Mouse (Mus musculus): ENCODE measurements around the gene Thoc6. TPM values are rescaled to one million over a fixed set of nuclear protein-coding genes. Genes with fewer than 3 reads are reported as not detected.

Thoc6 gene
- total and polyA plus RNA-seq, 3 experiments, result 9.6 to 15.3 (median 9.7) TPM

- intact Hi-C loops (cut with DNase I), result loop anchor here (2.0 kb wide), 1 partner anchor 45 kb away; the partner anchor contains the start of gene Bicdl2
- H3K27me3 ChIP-seq (ENCODE audit: control insufficient read depth, insufficient read depth, low read length), result no peaks in the 10 kb centered on the region
- TF ChIP-seq CTCF (IDR thresholded peaks at IDR 0.05) (peak; percentile 96), EP300 (IDR thresholded peaks at IDR 0.05; ENCODE audit: insufficient read depth, low read depth, low read length) (no peak)
These were observed 32.5 kb upstream of the Thoc6 start for GRCm38 (mm10) chr17:23706212-23706611.

GRCm38 (mm10) chr17:23705525-23706104 is 31.9 kb upstream of the Thoc6 start:
- TF ChIP-seq CTCF (IDR thresholded peaks at IDR 0.05) (no peak), POLR2A (IDR thresholded peaks at IDR 0.05; ENCODE audit: insufficient read depth, low read depth, low read length) (no peak), EP300 (IDR thresholded peaks at IDR 0.05; ENCODE audit: insufficient read depth, low read depth, low read length) (no peak)
- Histone ChIP-seq H3K27me3 (ENCODE audit: control insufficient read depth, insufficient read depth, low read length) (no peaks in the 10 kb centered on the region), H3K4me3 (no peak overlapping the region), H3K36me3 (ENCODE audit: control insufficient read depth, insufficient read depth, low read length) (no peaks in the 10 kb centered on the region), H3K9ac (ENCODE audit: low read depth, low read length) (no peak overlapping the region), H3K79me2 (replicated peaks; ENCODE audit: control insufficient read depth, insufficient read depth, low read length) (no peaks in the 10 kb centered on the region), H3K27ac (no peak overlapping the region), H3K4me1 (ENCODE audit: control insufficient read depth, insufficient read depth, low read length) (no peaks in the 10 kb centered on the region)
- WGBS, result 83% methylated on average over 7 of the region's 7 CpGs
- intact Hi-C loops (cut with DNase I), result loop anchor here (2.0 kb wide), 2 partner anchors 45 to 135 kb away; partner anchors contain the start of gene Bicdl2
- no peak for DNase-seq

More at GRCm38 (mm10) chr17:23706212-23706611, 32.5 kb upstream of the Thoc6 start:
- H3K4me3 ChIP-seq, result no peak overlapping the region
- 4% methylated on average over 3 of the region's 3 CpGs for WGBS
- no peaks in the 10 kb centered on the region for H3K36me3 ChIP-seq (ENCODE audit: control insufficient read depth, insufficient read depth, low read length)
- no peaks in the 10 kb centered on the region for H3K4me1 ChIP-seq (ENCODE audit: control insufficient read depth, insufficient read depth, low read length)
- H3K9ac ChIP-seq (ENCODE audit: low read depth, low read length), result no peak overlapping the region
- no peak overlapping the region for H3K27ac ChIP-seq
- H3K79me2 ChIP-seq (replicated peaks; ENCODE audit: control insufficient read depth, insufficient read depth, low read length), result no peaks in the 10 kb centered on the region
- DNase-seq, result peak; percentile 64 to 81

GRCm38 (mm10) chr17:23704741-23705140 is 31.1 kb upstream of the Thoc6 start:
- intact Hi-C loops (cut with DNase I), result loop anchor here (2.0 kb wide), 1 partner anchor 134 kb away; no protein-coding TSS in a partner anchor
- H3K9ac ChIP-seq (ENCODE audit: low read depth, low read length), result no peak overlapping the region
- WGBS, result 44% methylated on average over 7 of the region's 7 CpGs
- H3K27ac ChIP-seq, result no peak overlapping the region
- no peak overlapping the region for H3K4me3 ChIP-seq
- no peak for DNase-seq
- H3K27me3 ChIP-seq (ENCODE audit: control insufficient read depth, insufficient read depth, low read length), result no peaks in the 10 kb centered on the region
- H3K79me2 ChIP-seq (replicated peaks; ENCODE audit: control insufficient read depth, insufficient read depth, low read length), result no peaks in the 10 kb centered on the region
- peaks cover 2% of the 10 kb centered on the region; the same call in 1 of the 2 replicates for H3K4me1 ChIP-seq (ENCODE audit: control insufficient read depth, insufficient read depth, low read length)
- TF ChIP-seq EP300 (IDR thresholded peaks at IDR 0.05; ENCODE audit: insufficient read depth, low read depth, low read length) (no peak), CTCF (IDR thresholded peaks at IDR 0.05) (no peak), POLR2A (IDR thresholded peaks at IDR 0.05; ENCODE audit: insufficient read depth, low read depth, low read length) (no peak)
- H3K36me3 ChIP-seq (ENCODE audit: control insufficient read depth, insufficient read depth, low read length), result no peaks in the 10 kb centered on the region

- Histone ChIP-seq H3K4me1 (ENCODE audit: control insufficient read depth, insufficient read depth, low read length) (peaks cover 2% of the 10 kb centered on the region; the same call in 1 of the 2 replicates), H3K27ac (no peak overlapping the region), H3K36me3 (ENCODE audit: control insufficient read depth, insufficient read depth, low read length) (no peaks in the 10 kb centered on the region), H3K27me3 (ENCODE audit: control insufficient read depth, insufficient read depth, low read length) (no peaks in the 10 kb centered on the region), H3K4me3 (no peak overlapping the region), H3K9ac (ENCODE audit: low read depth, low read length) (no peak overlapping the region), H3K79me2 (replicated peaks; ENCODE audit: control insufficient read depth, insufficient read depth, low read length) (no peaks in the 10 kb centered on the region)
- TF ChIP-seq CTCF (IDR thresholded peaks at IDR 0.05), result no peak
- no peak for TF ChIP-seq POLR2A (IDR thresholded peaks at IDR 0.05; ENCODE audit: insufficient read depth, low read depth, low read length)
- TF ChIP-seq EP300 (IDR thresholded peaks at IDR 0.05; ENCODE audit: insufficient read depth, low read depth, low read length), result no peak
- intact Hi-C loops (cut with DNase I), result loop anchor here (2.0 kb wide), 1 partner anchor 72 kb away; no protein-coding TSS in a partner anchor
- DNase-seq, result no peak
- WGBS, result 79% methylated on average over 9 of the region's 9 CpGs
These were observed 29.6 kb upstream of the Thoc6 start for GRCm38 (mm10) chr17:23703301-23703700.

- under 1% methylated on average over 28 of the region's 28 CpGs for WGBS
- intact Hi-C loops (cut with DNase I), result no loop called here
- TF ChIP-seq CTCF (IDR thresholded peaks at IDR 0.05), result peak; percentile 91
- 0 out of 2 replicates have a peak, but pooled peaks have one; percentile 42 for TF ChIP-seq EP300 (IDR thresholded peaks at IDR 0.05; ENCODE audit: insufficient read depth, low read depth, low read length)
- peak; percentile 41; the same call in 1 of the 2 replicates for TF ChIP-seq POLR2A (IDR thresholded peaks at IDR 0.05; ENCODE audit: insufficient read depth, low read depth, low read length)
- DNase-seq, result peak; percentile 85 to 92
- Histone ChIP-seq H3K4me1 (ENCODE audit: control insufficient read depth, insufficient read depth, low read length) (peaks cover 2% of the 10 kb centered on the region; the same call in 1 of the 2 replicates), H3K36me3 (ENCODE audit: control insufficient read depth, insufficient read depth, low read length) (no peaks in the 10 kb centered on the region), H3K9ac (ENCODE audit: low read depth, low read length) (peak overlapping the region; percentile 76), H3K79me2 (replicated peaks; ENCODE audit: control insufficient read depth, insufficient read depth, low read length) (no peaks in the 10 kb centered on the region), H3K27me3 (ENCODE audit: control insufficient read depth, insufficient read depth, low read length) (no peaks in the 10 kb centered on the region), H3K4me3 (peak overlapping the region; percentile 63), H3K27ac (peak overlapping the region; percentile 72)
These were observed 26.4 kb upstream of the Thoc6 start for GRCm38 (mm10) chr17:23700079-23700478.

Data from heart, adult 2 months (tissue).